Mouse (Mus musculus): ENCODE measurements around the gene Xkr7. TPM values are rescaled to one million over a fixed set of nuclear protein-coding genes. Genes with fewer than 3 reads are reported as not detected.
A peak's percentile ranks its signal among the peaks of the same experiment; 100 is the strongest.

The Xkr7 gene
- polyA plus RNA-seq, 1 experiment from 2014 or later: 0.36 TPM

DNA sequence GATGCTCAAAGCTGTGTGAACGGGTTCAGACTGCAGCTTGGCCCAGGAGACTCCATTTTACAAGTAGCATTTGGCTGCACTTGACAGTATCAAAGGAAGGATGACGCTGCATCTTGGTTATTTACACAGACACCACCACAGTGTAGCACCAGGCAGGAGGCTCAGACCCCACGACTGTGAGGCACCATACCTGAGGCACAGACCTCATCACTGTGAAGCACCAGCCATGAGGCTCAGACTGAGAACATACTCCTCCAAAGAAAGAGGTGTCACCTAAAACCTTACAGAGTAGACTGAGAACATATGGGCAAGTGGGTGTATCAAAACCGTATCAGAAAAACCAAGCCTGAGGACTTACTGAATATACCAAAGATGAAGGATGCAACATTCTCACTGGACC, 8.8 kb upstream of the Xkr7 start:
- H3K27ac ChIP-seq (replicated peaks; ENCODE audit: low read depth, low read length): no peak overlapping the region
- no peak overlapping the region for H3K9ac ChIP-seq (replicated peaks; ENCODE audit: low read length)
- DNase-seq (ENCODE audit: low spot score) (no peak), ATAC-seq (replicated peaks; ENCODE audit: insufficient number of reproducible peaks, low FRiP score, low TSS enrichment, low read depth) (no peak)
- H3K4me3 ChIP-seq (ENCODE audit: low read depth, low read length): no peak overlapping the region
- no peaks in the 10 kb centered on the region for H3K36me3 ChIP-seq (replicated peaks; ENCODE audit: control insufficient read depth, insufficient read depth, low read depth, low read length)
- H3K4me1 ChIP-seq (ENCODE audit: control insufficient read depth, insufficient read depth, low read length): no peaks in the 10 kb centered on the region
- no peaks in the 10 kb centered on the region for H3K27me3 ChIP-seq (ENCODE audit: control insufficient read depth, insufficient read depth, low read length)
- H3K4me2 ChIP-seq (ENCODE audit: low read depth, low read length): no peak overlapping the region
- no peaks in the 10 kb centered on the region for H3K9me3 ChIP-seq (replicated peaks; ENCODE audit: control insufficient read depth, low read length)
- WGBS: 64% methylated on average over 4 of the region's 4 CpGs

DNA sequence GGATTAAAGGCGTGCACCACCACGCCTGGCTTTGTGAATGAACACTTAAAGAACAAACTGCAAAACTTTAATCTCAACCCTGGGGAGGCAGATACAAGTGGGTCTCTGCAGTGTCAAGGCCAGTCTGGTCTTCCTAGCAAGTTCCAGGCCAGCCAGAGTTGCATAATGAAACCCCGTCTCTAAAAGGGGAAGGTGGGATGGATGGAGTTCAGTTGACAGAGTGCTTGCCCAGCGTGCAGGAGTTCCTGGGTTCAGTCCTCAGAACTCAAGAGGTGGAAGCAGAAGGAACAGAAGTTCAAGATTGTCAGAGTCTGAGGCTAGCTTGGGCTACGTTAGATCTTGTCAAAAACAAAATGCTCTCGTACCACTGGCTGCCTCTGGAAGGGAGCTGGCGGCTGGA, 5.6 kb upstream of the Xkr7 start:
- H3K27ac ChIP-seq (replicated peaks; ENCODE audit: low read depth, low read length): no peak overlapping the region
- 82% methylated on average over 7 of the region's 7 CpGs for WGBS
- H3K4me1 ChIP-seq (ENCODE audit: control insufficient read depth, insufficient read depth, low read length): no peaks in the 10 kb centered on the region
- H3K36me3 ChIP-seq (replicated peaks; ENCODE audit: control insufficient read depth, insufficient read depth, low read depth, low read length): no peaks in the 10 kb centered on the region
- DNase-seq (ENCODE audit: low spot score) (no peak), ATAC-seq (replicated peaks; ENCODE audit: insufficient number of reproducible peaks, low FRiP score, low TSS enrichment, low read depth) (no peak)
- no peak overlapping the region for H3K4me3 ChIP-seq (ENCODE audit: low read depth, low read length)
- H3K4me2 ChIP-seq (ENCODE audit: low read depth, low read length): no peak overlapping the region
- H3K9me3 ChIP-seq (replicated peaks; ENCODE audit: control insufficient read depth, low read length): no peaks in the 10 kb centered on the region
- peaks cover 10% of the 10 kb centered on the region for H3K27me3 ChIP-seq (ENCODE audit: control insufficient read depth, insufficient read depth, low read length)
- no peak overlapping the region for H3K9ac ChIP-seq (replicated peaks; ENCODE audit: low read length)

DNA sequence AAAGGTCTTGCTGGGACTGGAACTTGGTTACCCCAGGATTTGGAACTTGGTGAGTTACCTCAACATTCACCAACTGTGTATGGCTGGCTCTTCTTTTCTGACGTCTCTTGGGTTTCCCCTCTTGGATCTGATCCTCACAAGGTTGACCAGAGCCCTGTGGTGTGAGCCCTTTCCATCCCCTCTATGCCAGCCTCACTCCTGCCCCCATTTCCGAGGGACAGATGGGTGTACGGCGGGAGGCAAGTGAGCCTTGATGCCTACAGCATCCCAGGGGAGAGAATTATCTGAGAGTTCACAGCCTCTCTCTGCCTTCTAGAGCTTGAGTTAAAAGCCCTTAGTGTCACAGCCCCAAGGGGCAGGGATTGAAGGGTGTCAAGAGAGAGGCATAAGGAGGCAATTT, 4.2 kb upstream of the Xkr7 start:
- no peak for DNase-seq (ENCODE audit: low spot score)
- no peak overlapping the region for H3K4me2 ChIP-seq (ENCODE audit: low read depth, low read length)
- H3K27ac ChIP-seq (replicated peaks; ENCODE audit: low read depth, low read length): no peak overlapping the region
- 61% methylated on average over 4 of the region's 4 CpGs for WGBS
- ATAC-seq (replicated peaks; ENCODE audit: insufficient number of reproducible peaks, low FRiP score, low TSS enrichment, low read depth): no peak
- no peaks in the 10 kb centered on the region for H3K4me1 ChIP-seq (ENCODE audit: control insufficient read depth, insufficient read depth, low read length)
- no peaks in the 10 kb centered on the region for H3K36me3 ChIP-seq (replicated peaks; ENCODE audit: control insufficient read depth, insufficient read depth, low read depth, low read length)
- H3K9ac ChIP-seq (replicated peaks; ENCODE audit: low read length): no peak overlapping the region
- H3K4me3 ChIP-seq (ENCODE audit: low read depth, low read length): no peak overlapping the region
- H3K27me3 ChIP-seq (ENCODE audit: control insufficient read depth, insufficient read depth, low read length): peaks cover 23% of the 10 kb centered on the region
- H3K9me3 ChIP-seq (replicated peaks; ENCODE audit: control insufficient read depth, low read length): no peaks in the 10 kb centered on the region

DNA sequence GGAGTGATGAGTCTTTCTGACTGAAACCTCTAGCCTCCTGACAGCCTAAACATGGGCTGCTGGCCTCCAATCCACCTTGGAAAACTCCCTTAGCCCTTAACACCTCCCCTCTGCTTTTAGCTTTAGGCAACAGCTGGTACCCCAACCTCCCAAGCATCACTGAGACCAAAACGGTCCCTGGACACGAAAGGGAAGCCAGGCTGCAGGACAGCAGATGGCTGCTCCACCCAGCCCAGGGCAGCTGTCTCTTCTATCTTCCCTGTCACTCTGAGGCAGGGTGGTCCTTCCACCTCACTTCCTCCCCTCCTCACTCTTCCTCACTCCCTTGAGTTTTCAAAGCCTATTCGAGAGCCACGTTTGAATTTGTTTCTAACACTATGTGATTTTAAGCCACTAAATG, 1.2 kb upstream of the Xkr7 start:
- no peaks in the 10 kb centered on the region for H3K9me3 ChIP-seq (replicated peaks; ENCODE audit: control insufficient read depth, low read length)
- H3K4me2 ChIP-seq (ENCODE audit: low read depth, low read length): no peak overlapping the region
- no peaks in the 10 kb centered on the region for H3K4me1 ChIP-seq (ENCODE audit: control insufficient read depth, insufficient read depth, low read length)
- H3K9ac ChIP-seq (replicated peaks; ENCODE audit: low read length): no peak overlapping the region
- H3K27me3 ChIP-seq (ENCODE audit: control insufficient read depth, insufficient read depth, low read length): peaks cover 33% of the 10 kb centered on the region
- WGBS: 34% methylated on average over 4 of the region's 4 CpGs
- no peak overlapping the region for H3K4me3 ChIP-seq (ENCODE audit: low read depth, low read length)
- H3K36me3 ChIP-seq (replicated peaks; ENCODE audit: control insufficient read depth, insufficient read depth, low read depth, low read length): no peaks in the 10 kb centered on the region
- ATAC-seq (replicated peaks; ENCODE audit: insufficient number of reproducible peaks, low FRiP score, low TSS enrichment, low read depth): no peak; the same call in 1 of the 2 replicates
- H3K27ac ChIP-seq (replicated peaks; ENCODE audit: low read depth, low read length): no peak overlapping the region
- no peak for DNase-seq (ENCODE audit: low spot score)

DNA sequence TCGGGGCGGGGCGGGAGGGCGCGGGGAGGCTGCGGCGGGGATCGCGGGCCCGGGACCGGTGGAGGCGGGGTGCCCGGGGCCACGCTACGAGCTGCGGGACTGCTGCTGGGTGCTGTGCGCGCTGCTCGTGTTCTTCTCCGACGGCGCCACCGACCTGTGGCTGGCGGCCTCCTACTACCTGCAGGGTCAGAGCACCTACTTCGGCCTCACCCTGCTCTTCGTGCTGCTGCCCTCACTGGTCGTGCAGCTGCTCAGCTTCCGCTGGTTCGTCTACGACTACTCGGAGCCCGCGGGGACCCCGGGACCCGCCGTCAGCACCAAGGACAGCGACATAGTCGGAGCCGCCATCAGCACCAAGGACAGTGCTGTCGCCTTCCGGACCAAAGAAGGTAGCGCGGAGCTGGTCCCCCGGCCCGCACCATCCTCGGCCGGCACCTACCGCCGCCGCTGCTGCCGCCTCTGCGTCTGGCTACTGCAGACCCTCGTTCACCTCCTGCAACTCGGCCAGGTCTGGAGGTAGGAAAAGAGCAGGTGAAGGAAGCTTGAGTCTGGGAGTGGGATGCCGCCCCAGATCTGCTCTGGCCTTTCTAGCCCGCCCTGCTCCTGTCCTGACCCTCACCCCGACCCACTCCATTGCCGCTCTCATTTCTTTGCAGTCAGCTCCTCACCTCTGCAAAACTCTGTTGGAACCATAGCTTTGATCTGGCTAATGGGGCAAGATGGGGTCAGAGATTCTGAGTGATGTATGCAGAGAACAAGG, 611 bp downstream of the Xkr7 start:
- under 1% methylated on average over 53 of the region's 58 CpGs for WGBS
- H3K27me3 ChIP-seq (ENCODE audit: control insufficient read depth, insufficient read depth, low read length): peaks cover 33% of the 10 kb centered on the region

DNA sequence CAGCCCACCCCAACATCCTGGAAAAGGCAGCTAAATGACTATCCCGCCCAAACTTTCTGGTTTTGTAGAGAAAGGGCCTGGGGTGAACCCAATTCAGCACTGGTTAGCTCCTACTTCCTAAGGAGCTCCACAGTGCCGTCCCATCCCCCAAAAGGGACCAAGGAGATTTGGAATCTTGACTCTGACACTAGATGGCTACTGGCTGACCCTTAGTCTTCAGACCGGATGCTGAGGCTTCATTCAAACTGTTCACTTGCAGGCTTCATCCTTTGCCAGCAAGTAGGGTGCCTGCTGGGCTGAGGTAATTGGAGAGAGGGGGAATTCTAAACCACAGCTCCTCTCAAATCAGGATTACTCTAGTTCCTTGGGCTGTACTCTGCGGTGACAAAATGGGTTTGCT, 1.3 kb downstream of the Xkr7 start:
- no peak overlapping the region for H3K9ac ChIP-seq (replicated peaks; ENCODE audit: low read length)
- no peak overlapping the region for H3K27ac ChIP-seq (replicated peaks; ENCODE audit: low read depth, low read length)
- H3K4me3 ChIP-seq (ENCODE audit: low read depth, low read length): peak overlapping the region; percentile 12; the same call in 1 of the 2 replicates
- no peaks in the 10 kb centered on the region for H3K9me3 ChIP-seq (replicated peaks; ENCODE audit: control insufficient read depth, low read length)
- H3K4me2 ChIP-seq (ENCODE audit: low read depth, low read length): no peak overlapping the region
- H3K4me1 ChIP-seq (ENCODE audit: control insufficient read depth, insufficient read depth, low read length): no peaks in the 10 kb centered on the region
- peaks cover 33% of the 10 kb centered on the region for H3K27me3 ChIP-seq (ENCODE audit: control insufficient read depth, insufficient read depth, low read length)
- ATAC-seq (replicated peaks; ENCODE audit: insufficient number of reproducible peaks, low FRiP score, low TSS enrichment, low read depth): no peak
- H3K36me3 ChIP-seq (replicated peaks; ENCODE audit: control insufficient read depth, insufficient read depth, low read depth, low read length): no peaks in the 10 kb centered on the region
- WGBS: 10% methylated on average over 4 of the region's 4 CpGs
- DNase-seq (ENCODE audit: low spot score): peak; percentile 9

More for the DNA sequence above, 611 bp downstream of the Xkr7 start:
- DNase-seq (ENCODE audit: low spot score) (peak; percentile 91), ATAC-seq (replicated peaks; ENCODE audit: insufficient number of reproducible peaks, low FRiP score, low TSS enrichment, low read depth) (peak; percentile 62)
- Histone ChIP-seq H3K36me3 (replicated peaks; ENCODE audit: control insufficient read depth, insufficient read depth, low read depth, low read length) (no peaks in the 10 kb centered on the region), H3K4me2 (ENCODE audit: low read depth, low read length) (peak overlapping the region; percentile 86), H3K4me3 (ENCODE audit: low read depth, low read length) (peak overlapping the region; percentile 39), H3K9ac (replicated peaks; ENCODE audit: low read length) (no peak overlapping the region; the same call in 1 of the 2 replicates), H3K27ac (replicated peaks; ENCODE audit: low read depth, low read length) (no peak overlapping the region), H3K4me1 (ENCODE audit: control insufficient read depth, insufficient read depth, low read length) (no peaks in the 10 kb centered on the region), H3K9me3 (replicated peaks; ENCODE audit: control insufficient read depth, low read length) (no peaks in the 10 kb centered on the region)

DNA sequence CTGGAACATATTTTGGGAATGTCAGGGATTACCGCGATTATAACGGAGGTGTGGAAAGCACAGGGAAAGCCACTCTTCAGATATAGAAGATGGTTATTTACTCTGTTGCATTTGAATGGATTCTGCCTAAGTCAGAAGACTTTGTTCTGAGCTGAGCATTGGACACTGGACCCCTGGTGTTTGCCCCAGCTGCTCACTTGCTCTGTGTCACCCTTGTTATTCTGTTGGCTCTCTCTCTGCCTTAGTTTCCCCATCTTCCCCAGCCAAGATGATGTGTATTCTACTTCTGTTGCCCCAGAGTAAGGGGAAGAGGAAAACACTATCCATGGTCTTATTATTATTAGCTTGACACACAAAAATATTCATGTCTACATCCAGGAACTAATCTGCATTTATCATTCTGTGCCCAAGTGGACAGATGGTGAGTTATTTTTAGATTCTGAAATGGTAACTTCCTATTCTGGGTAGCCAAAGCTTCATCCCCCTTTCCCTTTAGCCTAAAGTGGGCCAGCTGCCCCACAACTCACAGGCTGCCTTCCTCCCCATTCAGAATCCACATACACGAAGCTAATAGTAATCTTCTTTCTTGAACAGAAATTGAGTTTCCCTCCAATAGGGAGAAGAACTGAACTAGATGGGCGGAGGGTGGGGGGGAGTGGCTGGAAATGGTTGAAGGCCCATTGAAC, 2.0 kb downstream of the Xkr7 start:
- ATAC-seq (replicated peaks; ENCODE audit: insufficient number of reproducible peaks, low FRiP score, low TSS enrichment, low read depth) (no peak), DNase-seq (ENCODE audit: low spot score) (no peak)
- no peaks in the 10 kb centered on the region for H3K4me1 ChIP-seq (ENCODE audit: control insufficient read depth, insufficient read depth, low read length)
- H3K4me3 ChIP-seq (ENCODE audit: low read depth, low read length): no peak overlapping the region
- H3K4me2 ChIP-seq (ENCODE audit: low read depth, low read length): no peak overlapping the region
- H3K36me3 ChIP-seq (replicated peaks; ENCODE audit: control insufficient read depth, insufficient read depth, low read depth, low read length): no peaks in the 10 kb centered on the region
- 70% methylated on average over 5 of the region's 5 CpGs for WGBS
- H3K9ac ChIP-seq (replicated peaks; ENCODE audit: low read length): no peak overlapping the region
- no peak overlapping the region for H3K27ac ChIP-seq (replicated peaks; ENCODE audit: low read depth, low read length)
- peaks cover 33% of the 10 kb centered on the region for H3K27me3 ChIP-seq (ENCODE audit: control insufficient read depth, insufficient read depth, low read length)
- H3K9me3 ChIP-seq (replicated peaks; ENCODE audit: control insufficient read depth, low read length): no peaks in the 10 kb centered on the region

DNA sequence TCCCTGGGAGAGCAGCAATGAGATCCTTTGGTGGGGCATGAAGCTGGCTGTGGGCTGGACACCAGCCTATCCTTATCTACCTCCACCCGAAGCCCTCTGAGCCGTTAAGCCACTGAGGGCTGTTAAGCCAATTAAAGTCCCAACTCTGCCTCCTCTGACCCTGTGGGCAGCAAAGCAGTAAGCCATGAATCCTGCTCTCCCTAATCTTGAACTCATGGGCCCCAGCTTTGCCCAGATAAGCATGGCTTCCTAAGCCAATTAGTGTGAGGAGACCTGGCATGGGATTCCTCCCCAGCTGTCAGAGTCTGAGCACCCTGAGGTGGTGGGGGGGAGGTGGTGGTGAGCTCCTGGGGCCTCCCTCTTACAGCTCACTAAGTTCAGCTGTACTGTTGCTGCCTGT, 5.0 kb downstream of the Xkr7 start:
- H3K9ac ChIP-seq (replicated peaks; ENCODE audit: low read length): no peak overlapping the region
- H3K4me2 ChIP-seq (ENCODE audit: low read depth, low read length): no peak overlapping the region
- H3K4me3 ChIP-seq (ENCODE audit: low read depth, low read length): no peak overlapping the region
- peaks cover 16% of the 10 kb centered on the region for H3K27me3 ChIP-seq (ENCODE audit: control insufficient read depth, insufficient read depth, low read length)
- no peaks in the 10 kb centered on the region for H3K36me3 ChIP-seq (replicated peaks; ENCODE audit: control insufficient read depth, insufficient read depth, low read depth, low read length)
- H3K27ac ChIP-seq (replicated peaks; ENCODE audit: low read depth, low read length): no peak overlapping the region
- H3K9me3 ChIP-seq (replicated peaks; ENCODE audit: control insufficient read depth, low read length): no peaks in the 10 kb centered on the region
- no peaks in the 10 kb centered on the region for H3K4me1 ChIP-seq (ENCODE audit: control insufficient read depth, insufficient read depth, low read length)
- WGBS: 40% methylated on average over 2 of the region's 2 CpGs
- no peak for ATAC-seq (replicated peaks; ENCODE audit: insufficient number of reproducible peaks, low FRiP score, low TSS enrichment, low read depth)
- no peak for DNase-seq (ENCODE audit: low spot score)

Data from embryonic facial prominence, embryonic 11.5 days (tissue).